Mouse (Mus musculus): ENCODE measurements around the gene 9430015G10Rik. TPM values are rescaled to one million over a fixed set of nuclear protein-coding genes. Genes with fewer than 3 reads are reported as not detected.
A peak's percentile ranks its signal among the peaks of the same experiment; 100 is the strongest.

The 9430015G10Rik gene
- polyA plus RNA-seq, 1 experiment from 2014 or later = 28.0 TPM

GRCm38 (mm10) chr4:156092765-156093164 lies 17.0 kb upstream of the 9430015G10Rik start:
- Histone ChIP-seq H3K9me3 (ENCODE audit: control insufficient read depth, low read length) (no peaks in the 10 kb centered on the region), H3K27ac (ENCODE audit: low read depth, low read length) (no peak overlapping the region), H3K36me3 (ENCODE audit: control insufficient read depth, insufficient read depth, low read length) (no peaks in the 10 kb centered on the region), H3K9ac (ENCODE audit: low read depth, low read length) (no peak overlapping the region), H3K4me1 (ENCODE audit: control insufficient read depth, insufficient read depth, low read depth, low read length) (no peaks in the 10 kb centered on the region), H3K27me3 (replicated peaks; ENCODE audit: control insufficient read depth, insufficient read depth, low read length) (no peaks in the 10 kb centered on the region), H3K4me2 (ENCODE audit: low read length) (no peak overlapping the region), H3K4me3 (ENCODE audit: low read length) (no peak overlapping the region)
- 79% methylated on average over 1 of the region's 1 CpGs for WGBS
- ATAC-seq = no peak

- no peaks in the 10 kb centered on the region for H3K36me3 ChIP-seq (ENCODE audit: control insufficient read depth, insufficient read depth, low read length)
- H3K9me3 ChIP-seq (ENCODE audit: control insufficient read depth, low read length) = no peaks in the 10 kb centered on the region
- no peak overlapping the region for H3K4me2 ChIP-seq (ENCODE audit: low read length)
- H3K27ac ChIP-seq (ENCODE audit: low read depth, low read length) = no peak overlapping the region
- 83% methylated on average over 5 of the region's 5 CpGs for WGBS
- H3K27me3 ChIP-seq (replicated peaks; ENCODE audit: control insufficient read depth, insufficient read depth, low read length) = no peaks in the 10 kb centered on the region
- H3K4me3 ChIP-seq (ENCODE audit: low read length) = no peak overlapping the region
- no peaks in the 10 kb centered on the region for H3K4me1 ChIP-seq (ENCODE audit: control insufficient read depth, insufficient read depth, low read depth, low read length)
- ATAC-seq = no peak
- H3K9ac ChIP-seq (ENCODE audit: low read depth, low read length) = no peak overlapping the region
Observed at GRCm38 (mm10) chr4:156093758-156094157, 16.0 kb upstream of the 9430015G10Rik start.

- H3K9ac ChIP-seq (ENCODE audit: low read depth, low read length) = no peak overlapping the region
- WGBS = 98% methylated on average over 1 of the region's 1 CpGs
- no peaks in the 10 kb centered on the region for H3K4me1 ChIP-seq (ENCODE audit: control insufficient read depth, insufficient read depth, low read depth, low read length)
- no peaks in the 10 kb centered on the region for H3K36me3 ChIP-seq (ENCODE audit: control insufficient read depth, insufficient read depth, low read length)
- H3K9me3 ChIP-seq (ENCODE audit: control insufficient read depth, low read length) = no peaks in the 10 kb centered on the region
- ATAC-seq = no peak
- H3K27ac ChIP-seq (ENCODE audit: low read depth, low read length) = no peak overlapping the region
- no peak overlapping the region for H3K4me3 ChIP-seq (ENCODE audit: low read length)
- H3K27me3 ChIP-seq (replicated peaks; ENCODE audit: control insufficient read depth, insufficient read depth, low read length) = no peaks in the 10 kb centered on the region
- no peak overlapping the region for H3K4me2 ChIP-seq (ENCODE audit: low read length)
Observed at GRCm38 (mm10) chr4:156096191-156096590, 13.6 kb upstream of the 9430015G10Rik start.

GRCm38 (mm10) chr4:156097770-156098366 lies 11.9 kb upstream of the 9430015G10Rik start:
- no peaks in the 10 kb centered on the region for H3K9me3 ChIP-seq (ENCODE audit: control insufficient read depth, low read length)
- no peak overlapping the region for H3K4me3 ChIP-seq (ENCODE audit: low read length)
- ATAC-seq = no peak
- no peaks in the 10 kb centered on the region for H3K4me1 ChIP-seq (ENCODE audit: control insufficient read depth, insufficient read depth, low read depth, low read length)
- H3K4me2 ChIP-seq (ENCODE audit: low read length) = no peak overlapping the region
- no peak overlapping the region for H3K27ac ChIP-seq (ENCODE audit: low read depth, low read length)
- H3K27me3 ChIP-seq (replicated peaks; ENCODE audit: control insufficient read depth, insufficient read depth, low read length) = no peaks in the 10 kb centered on the region
- H3K36me3 ChIP-seq (ENCODE audit: control insufficient read depth, insufficient read depth, low read length) = no peaks in the 10 kb centered on the region
- H3K9ac ChIP-seq (ENCODE audit: low read depth, low read length) = no peak overlapping the region
- 75% methylated on average over 9 of the region's 9 CpGs for WGBS

- Histone ChIP-seq H3K4me3 (ENCODE audit: low read length) (no peak overlapping the region), H3K27me3 (replicated peaks; ENCODE audit: control insufficient read depth, insufficient read depth, low read length) (no peaks in the 10 kb centered on the region), H3K27ac (ENCODE audit: low read depth, low read length) (no peak overlapping the region), H3K4me2 (ENCODE audit: low read length) (no peak overlapping the region), H3K9ac (ENCODE audit: low read depth, low read length) (no peak overlapping the region), H3K36me3 (ENCODE audit: control insufficient read depth, insufficient read depth, low read length) (no peaks in the 10 kb centered on the region), H3K4me1 (ENCODE audit: control insufficient read depth, insufficient read depth, low read depth, low read length) (no peaks in the 10 kb centered on the region), H3K9me3 (ENCODE audit: control insufficient read depth, low read length) (no peaks in the 10 kb centered on the region)
- WGBS = 67% methylated on average over 6 of the region's 6 CpGs
- ATAC-seq = no peak
Observed at GRCm38 (mm10) chr4:156099427-156099826, 10.4 kb upstream of the 9430015G10Rik start.

- no peak overlapping the region for H3K4me2 ChIP-seq (ENCODE audit: low read length)
- H3K4me3 ChIP-seq (ENCODE audit: low read length) = no peak overlapping the region
- H3K36me3 ChIP-seq (ENCODE audit: control insufficient read depth, insufficient read depth, low read length) = no peaks in the 10 kb centered on the region
- no peaks in the 10 kb centered on the region for H3K9me3 ChIP-seq (ENCODE audit: control insufficient read depth, low read length)
- WGBS = 91% methylated on average over 5 of the region's 5 CpGs
- no peak overlapping the region for H3K9ac ChIP-seq (ENCODE audit: low read depth, low read length)
- ATAC-seq = no peak
- no peaks in the 10 kb centered on the region for H3K4me1 ChIP-seq (ENCODE audit: control insufficient read depth, insufficient read depth, low read depth, low read length)
- no peaks in the 10 kb centered on the region for H3K27me3 ChIP-seq (replicated peaks; ENCODE audit: control insufficient read depth, insufficient read depth, low read length)
- H3K27ac ChIP-seq (ENCODE audit: low read depth, low read length) = no peak overlapping the region
Observed at GRCm38 (mm10) chr4:156100501-156100900, 9.3 kb upstream of the 9430015G10Rik start.

- no peak overlapping the region for H3K4me3 ChIP-seq (ENCODE audit: low read length)
- no peaks in the 10 kb centered on the region for H3K9me3 ChIP-seq (ENCODE audit: control insufficient read depth, low read length)
- ATAC-seq = no peak
- 41% methylated on average over 3 of the region's 3 CpGs for WGBS
- H3K27me3 ChIP-seq (replicated peaks; ENCODE audit: control insufficient read depth, insufficient read depth, low read length) = no peaks in the 10 kb centered on the region
- H3K27ac ChIP-seq (ENCODE audit: low read depth, low read length) = no peak overlapping the region
- no peaks in the 10 kb centered on the region for H3K36me3 ChIP-seq (ENCODE audit: control insufficient read depth, insufficient read depth, low read length)
- no peak overlapping the region for H3K4me2 ChIP-seq (ENCODE audit: low read length)
- H3K9ac ChIP-seq (ENCODE audit: low read depth, low read length) = no peak overlapping the region
- no peaks in the 10 kb centered on the region for H3K4me1 ChIP-seq (ENCODE audit: control insufficient read depth, insufficient read depth, low read depth, low read length)
Observed at GRCm38 (mm10) chr4:156101481-156101903, 8.3 kb upstream of the 9430015G10Rik start.

GRCm38 (mm10) chr4:156103342-156103741 lies 6.4 kb upstream of the 9430015G10Rik start:
- H3K27ac ChIP-seq (ENCODE audit: low read depth, low read length) = no peak overlapping the region
- 86% methylated on average over 4 of the region's 4 CpGs for WGBS
- H3K4me3 ChIP-seq (ENCODE audit: low read length) = no peak overlapping the region
- H3K4me1 ChIP-seq (ENCODE audit: control insufficient read depth, insufficient read depth, low read depth, low read length) = no peaks in the 10 kb centered on the region
- H3K9me3 ChIP-seq (ENCODE audit: control insufficient read depth, low read length) = no peaks in the 10 kb centered on the region
- no peaks in the 10 kb centered on the region for H3K36me3 ChIP-seq (ENCODE audit: control insufficient read depth, insufficient read depth, low read length)
- no peak overlapping the region for H3K4me2 ChIP-seq (ENCODE audit: low read length)
- no peak for ATAC-seq
- H3K27me3 ChIP-seq (replicated peaks; ENCODE audit: control insufficient read depth, insufficient read depth, low read length) = no peaks in the 10 kb centered on the region
- no peak overlapping the region for H3K9ac ChIP-seq (ENCODE audit: low read depth, low read length)

- no peak for ATAC-seq
- no peaks in the 10 kb centered on the region for H3K27me3 ChIP-seq (replicated peaks; ENCODE audit: control insufficient read depth, insufficient read depth, low read length)
- WGBS = 33% methylated on average over 13 of the region's 13 CpGs
- peak overlapping the region; percentile 90 for H3K4me2 ChIP-seq (ENCODE audit: low read length)
- no peaks in the 10 kb centered on the region for H3K9me3 ChIP-seq (ENCODE audit: control insufficient read depth, low read length)
- H3K4me3 ChIP-seq (ENCODE audit: low read length) = peak overlapping the region; percentile 79
- H3K36me3 ChIP-seq (ENCODE audit: control insufficient read depth, insufficient read depth, low read length) = no peaks in the 10 kb centered on the region
- H3K4me1 ChIP-seq (ENCODE audit: control insufficient read depth, insufficient read depth, low read depth, low read length) = peaks cover 6% of the 10 kb centered on the region
- peak overlapping the region; percentile 72 for H3K9ac ChIP-seq (ENCODE audit: low read depth, low read length)
- H3K27ac ChIP-seq (ENCODE audit: low read depth, low read length) = peak overlapping the region; percentile 89
Observed at GRCm38 (mm10) chr4:156108606-156109546, 906 bp upstream of the 9430015G10Rik start.
